Mouse (Mus musculus) mesoderm, embryonic 11.5 days (tissue): Measurements from ENCODE around the gene Zrsr1.

Experiments
- DNase-seq: peaks from one replicate; pipeline ENCODE4 v3.0.0-alpha.2; 2012; ENCODE audit warnings: low read depth, low spot score

Zrsr1 gene

GRCm38 (mm10) chr11:22972746-22973526 is 1.1 kb downstream of the Zrsr1 start:
- peak; percentile 76 for DNase-seq

- DNase-seq: no peak
Measured at GRCm38 (mm10) chr11:22973599-22973998, 1.8 kb downstream of the Zrsr1 start.

GRCm38 (mm10) chr11:22978215-22978614 is 6.4 kb downstream of the Zrsr1 start:
- DNase-seq: no peak

- DNase-seq: no peak
Measured at GRCm38 (mm10) chr11:22978711-22979110, 6.9 kb downstream of the Zrsr1 start.

- DNase-seq: no peak
Measured at GRCm38 (mm10) chr11:22979221-22979620, 7.4 kb downstream of the Zrsr1 start.

- DNase-seq: no peak
Measured at GRCm38 (mm10) chr11:22981041-22981440, 9.2 kb downstream of the Zrsr1 start.

GRCm38 (mm10) chr11:22981543-22981950 is 9.7 kb downstream of the Zrsr1 start:
- DNase-seq: no peak

- peak; percentile 96 for DNase-seq
Measured at GRCm38 (mm10) chr11:22981984-22982757, 10.4 kb downstream of the Zrsr1 start, which contains the start of the genes Gm28048 and Commd1. Gm28048 (minus strand) TSS chr11:22982090. Commd1 (minus strand) TSS chr11:22982382.

- DNase-seq: no peak
Measured at GRCm38 (mm10) chr11:22982846-22983245, 11.0 kb downstream of the Zrsr1 start.

- no peak for DNase-seq
Measured at GRCm38 (mm10) chr11:22985510-22985909, 13.7 kb downstream of the Zrsr1 start.

GRCm38 (mm10) chr11:22987357-22987756 is 15.6 kb downstream of the Zrsr1 start:
- DNase-seq: peak; percentile 63

- no peak for DNase-seq
Measured at GRCm38 (mm10) chr11:22989786-22990185, 18.0 kb downstream of the Zrsr1 start.

- peak; percentile 94 for DNase-seq
Measured at GRCm38 (mm10) chr11:22990393-22991126, 18.8 kb downstream of the Zrsr1 start, which contains the start of gene Cct4. Cct4 (plus strand) TSS chr11:22990519.

GRCm38 (mm10) chr11:22991218-22991835 is 19.5 kb downstream of the Zrsr1 start:
- DNase-seq: no peak

GRCm38 (mm10) chr11:22994271-22994670 is 22.5 kb downstream of the Zrsr1 start:
- DNase-seq: no peak

- DNase-seq: no peak
Measured at GRCm38 (mm10) chr11:22995461-22995860, 23.7 kb downstream of the Zrsr1 start.

- DNase-seq: no peak
Measured at GRCm38 (mm10) chr11:22998308-22998707, 26.5 kb downstream of the Zrsr1 start.

GRCm38 (mm10) chr11:23005276-23005675 is 33.5 kb downstream of the Zrsr1 start:
- no peak for DNase-seq

GRCm38 (mm10) chr11:23007166-23007480 is 35.3 kb downstream of the Zrsr1 start:
- no peak for DNase-seq

GRCm38 (mm10) chr11:23007481-23008180 is 35.8 kb downstream of the Zrsr1 start, which contains the start of gene Fam161a:
Fam161a (plus strand) TSS chr11:23007531.
- DNase-seq: peak; percentile 92
